Mouse (Mus musculus) brain, adult 2 months (tissue): ENCODE measurements around the gene Tsc2.

ENCODE experiments used
- DNase-seq: peaks from one replicate; pipeline ENCODE4 v3.0.0; 2011; ENCODE audit warnings: low read depth, low spot score

Tsc2 gene

GRCm38 (mm10) chr17:24567034-24567779 is 65.2 kb downstream of the Tsc2 start:
- DNase-seq, result no peak

GRCm38 (mm10) chr17:24565792-24566191 is 66.6 kb downstream of the Tsc2 start:
- DNase-seq, result no peak

GRCm38 (mm10) chr17:24565092-24565491 is 67.3 kb downstream of the Tsc2 start:
- DNase-seq, result no peak

- no peak for DNase-seq
Observed at GRCm38 (mm10) chr17:24564422-24564821, 68.0 kb downstream of the Tsc2 start.

GRCm38 (mm10) chr17:24563638-24564037 is 68.8 kb downstream of the Tsc2 start:
- no peak for DNase-seq

- DNase-seq, result no peak
Observed at GRCm38 (mm10) chr17:24561592-24561991, 70.8 kb downstream of the Tsc2 start.

- peak; percentile 86 for DNase-seq
Observed at GRCm38 (mm10) chr17:24560301-24561028, 72.0 kb downstream of the Tsc2 start.

- DNase-seq, result no peak
Observed at GRCm38 (mm10) chr17:24559146-24559545, 73.3 kb downstream of the Tsc2 start.

- peak; percentile 72 for DNase-seq
Observed at GRCm38 (mm10) chr17:24558600-24559099, 73.8 kb downstream of the Tsc2 start.

GRCm38 (mm10) chr17:24557091-24557490 is 75.3 kb downstream of the Tsc2 start:
- DNase-seq, result no peak

GRCm38 (mm10) chr17:24551050-24551444 is 81.4 kb downstream of the Tsc2 start:
- DNase-seq, result no peak

GRCm38 (mm10) chr17:24550416-24551049 is 81.9 kb downstream of the Tsc2 start:
- DNase-seq, result peak; percentile 89

- DNase-seq, result peak; percentile 100
Observed at GRCm38 (mm10) chr17:24549618-24550415, 82.6 kb downstream of the Tsc2 start, which contains the start of gene Pkd1. Gene Pkd1 (plus strand): TSS chr17:24549834.

- DNase-seq, result peak; percentile 89
Observed at GRCm38 (mm10) chr17:24548921-24549617, 83.4 kb downstream of the Tsc2 start.

- DNase-seq, result peak; percentile 70
Observed at GRCm38 (mm10) chr17:24548435-24548834, 84.0 kb downstream of the Tsc2 start.

GRCm38 (mm10) chr17:24546234-24546633 is 86.2 kb downstream of the Tsc2 start:
- no peak for DNase-seq
